Mouse (Mus musculus) ES-Bruce4 (cell line): ENCODE results near the gene Dcakd.

Experiments used
- CTCF ChIP-seq: IDR thresholded peaks from one replicate; pipeline ENCODE4 v1.8.1; 2011; ENCODE audit warnings: low read depth, low read length
- EP300 ChIP-seq: IDR thresholded peaks from 2 replicates; pipeline ENCODE4 v1.6.1; 2011; ENCODE audit warnings: low read depth, low read length; ENCODE audit not compliant: insufficient read depth
- POLR2A ChIP-seq: IDR thresholded peaks from one replicate; pipeline ENCODE4 v1.8.1; 2011; ENCODE audit warnings: low read length; ENCODE audit not compliant: insufficient read depth

GRCm38 (mm10) chr11:102963855-102964546 is 64.1 kb downstream of the Dcakd start:
- TF ChIP-seq CTCF (no peak), POLR2A (no peak), EP300 (no peak)
